Mouse (Mus musculus): ENCODE measurements around the gene Hdac9. TPM values are rescaled to one million over a fixed set of nuclear protein-coding genes. Genes with fewer than 3 reads are reported as not detected.

Hdac9 gene
- polyA plus RNA-seq, 1 experiment from 2014 or later: 4.4 TPM

DNA sequence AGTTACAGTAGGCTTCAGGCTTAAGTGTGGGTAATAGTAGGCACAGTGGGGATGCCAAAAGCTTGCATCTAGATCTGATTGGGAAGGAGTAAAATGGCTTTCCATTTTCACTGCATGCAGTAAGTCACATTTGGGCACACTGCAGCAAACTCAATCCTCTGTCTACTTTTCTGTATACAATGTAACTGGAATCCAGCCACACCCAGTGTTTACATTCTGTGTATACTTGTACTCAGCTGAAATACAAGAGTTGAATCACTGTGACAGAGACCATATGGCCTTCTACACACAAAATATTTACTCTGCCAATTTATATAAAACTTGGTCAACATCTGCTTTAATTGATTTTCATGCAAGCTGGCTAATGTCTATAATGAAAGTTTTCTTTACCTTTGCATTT is 362.1 kb downstream of the Hdac9 start:
- no peak for DNase-seq (ENCODE audit: extremely low spot score, low spot score)
- Histone ChIP-seq H3K4me1 (no peaks in the 10 kb centered on the region), H3K27me3 (ENCODE audit: poor library complexity, severe bottlenecking) (no peaks in the 10 kb centered on the region), H3K36me3 (replicated peaks) (no peaks in the 10 kb centered on the region), H3K27ac (no peak overlapping the region), H3K4me3 (no peak overlapping the region), H3K9me3 (no peaks in the 10 kb centered on the region)

DNA sequence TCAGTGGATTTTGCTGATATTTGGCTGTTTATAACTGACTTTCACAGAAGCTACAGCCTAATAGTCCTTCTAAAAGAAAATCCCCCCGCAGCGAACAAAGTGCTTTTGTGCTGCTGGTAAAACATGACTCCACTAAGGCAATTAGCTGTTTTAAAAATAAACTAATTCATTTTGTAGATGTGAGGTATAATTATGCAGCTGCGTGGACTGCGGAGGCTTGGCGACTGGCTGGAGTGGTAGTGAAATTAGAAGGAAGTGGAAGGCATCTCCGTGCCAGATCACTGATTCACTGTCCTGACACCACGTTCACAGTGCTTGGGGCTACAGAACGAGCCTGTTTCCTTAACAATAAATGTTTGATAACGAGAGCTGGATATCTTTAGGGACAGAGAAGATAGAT is 366.6 kb downstream of the Hdac9 start:
- Histone ChIP-seq H3K36me3 (replicated peaks) (no peaks in the 10 kb centered on the region), H3K4me1 (no peaks in the 10 kb centered on the region), H3K27me3 (ENCODE audit: poor library complexity, severe bottlenecking) (no peaks in the 10 kb centered on the region), H3K9me3 (no peaks in the 10 kb centered on the region), H3K27ac (no peak overlapping the region), H3K4me3 (no peak overlapping the region)
- DNase-seq (ENCODE audit: extremely low spot score, low spot score): no peak
- 78% methylated on average over 9 of the region's 9 CpGs for WGBS

DNA sequence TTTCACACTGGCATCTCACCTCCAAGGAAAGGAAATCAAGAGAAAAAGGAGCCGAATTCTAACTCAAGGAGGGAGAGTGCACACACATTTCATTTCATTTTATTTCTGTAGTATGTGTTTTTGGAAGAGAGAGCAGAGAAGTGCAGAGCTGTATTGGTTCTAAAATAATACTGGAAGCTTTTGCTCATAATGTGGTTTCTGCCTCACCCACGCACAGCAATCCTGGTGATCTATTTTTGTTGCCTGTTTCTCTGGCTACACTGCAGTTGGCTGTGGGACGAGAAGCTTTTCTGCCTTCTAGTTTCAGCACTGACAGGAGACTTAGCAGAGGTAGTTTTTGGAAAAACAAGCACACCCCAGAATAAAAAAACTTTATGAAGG is 387.7 kb downstream of the Hdac9 start:
- DNase-seq (ENCODE audit: extremely low spot score, low spot score): no peak
- H3K9me3 ChIP-seq: no peaks in the 10 kb centered on the region
- WGBS: 36% methylated on average over 3 of the region's 3 CpGs
- H3K27ac ChIP-seq: peak overlapping the region; percentile 81
- H3K36me3 ChIP-seq (replicated peaks): no peaks in the 10 kb centered on the region
- peaks cover 31% of the 10 kb centered on the region for H3K4me1 ChIP-seq
- H3K27me3 ChIP-seq (ENCODE audit: poor library complexity, severe bottlenecking): no peaks in the 10 kb centered on the region
- peak overlapping the region; percentile 44 for H3K4me3 ChIP-seq

DNA sequence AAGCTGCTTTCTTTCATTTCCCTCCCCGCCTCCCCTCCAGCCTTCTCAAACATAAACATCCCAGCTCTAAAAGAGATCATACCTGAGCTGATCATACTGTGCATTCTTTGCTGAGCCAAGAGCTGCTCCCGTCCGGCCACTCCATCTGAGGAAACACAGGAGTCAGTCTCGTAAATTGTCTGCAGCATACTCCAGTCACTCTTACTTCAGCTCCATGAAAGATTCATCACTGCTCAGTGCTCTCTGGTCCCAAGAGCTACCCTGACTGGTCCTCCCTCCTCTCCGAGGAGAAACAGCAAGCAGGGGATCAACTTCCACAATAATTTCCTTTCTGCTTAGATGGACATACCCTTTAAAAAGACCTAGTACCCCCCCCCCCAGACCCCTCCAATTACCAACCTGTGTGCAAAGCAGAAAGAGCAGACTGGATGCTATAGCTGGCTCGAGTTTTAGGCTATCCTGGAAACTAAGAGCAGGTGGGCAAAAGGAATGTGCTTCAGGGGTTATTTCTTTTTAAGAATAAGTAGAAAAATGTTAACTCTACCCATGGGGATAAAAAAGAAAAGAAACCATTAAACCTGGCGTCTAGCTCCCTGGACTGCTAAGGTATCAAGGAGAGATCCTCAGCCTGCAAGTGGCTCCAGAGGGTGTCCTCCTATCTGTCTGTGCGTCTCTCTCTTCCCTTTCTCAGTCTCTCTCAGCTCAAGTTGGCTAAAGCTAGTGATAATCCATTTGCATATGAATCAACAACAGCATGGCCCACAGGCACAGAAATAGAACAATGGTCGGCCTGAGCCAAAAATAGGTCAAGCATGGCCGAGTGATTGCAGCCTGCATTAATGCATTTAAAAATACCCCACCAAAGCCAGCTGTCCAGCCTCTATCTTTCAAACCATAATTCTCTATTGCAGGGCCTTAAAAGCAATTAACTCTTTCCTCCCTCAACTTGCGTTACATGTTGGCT is 388.4 kb downstream of the Hdac9 start:
- Histone ChIP-seq H3K36me3 (replicated peaks) (no peaks in the 10 kb centered on the region), H3K27ac (peak overlapping the region; percentile 81), H3K9me3 (no peaks in the 10 kb centered on the region), H3K4me1 (peaks cover 31% of the 10 kb centered on the region), H3K27me3 (ENCODE audit: poor library complexity, severe bottlenecking) (no peaks in the 10 kb centered on the region), H3K4me3 (peak overlapping the region; percentile 44)
- WGBS: 8% methylated on average over 11 of the region's 11 CpGs
- DNase-seq (ENCODE audit: extremely low spot score, low spot score): peak; percentile 38

- no peaks in the 10 kb centered on the region for H3K36me3 ChIP-seq (replicated peaks)
- peak overlapping the region; percentile 81 for H3K27ac ChIP-seq
- H3K9me3 ChIP-seq: no peaks in the 10 kb centered on the region
- 81% methylated on average over 4 of the region's 4 CpGs for WGBS
- H3K27me3 ChIP-seq (ENCODE audit: poor library complexity, severe bottlenecking): no peaks in the 10 kb centered on the region
- peak overlapping the region; percentile 44 for H3K4me3 ChIP-seq
- H3K4me1 ChIP-seq: peaks cover 31% of the 10 kb centered on the region
- no peak for DNase-seq (ENCODE audit: extremely low spot score, low spot score)
These were observed 389.1 kb downstream of the Hdac9 start for GRCm38 (mm10) chr12:34527761-34528160.

- WGBS: 84% methylated on average over 2 of the region's 2 CpGs
These were observed 395.4 kb downstream of the Hdac9 start for GRCm38 (mm10) chr12:34521468-34521867.

GRCm38 (mm10) chr12:34516769-34517562 is 399.9 kb downstream of the Hdac9 start:
- H3K4me1 ChIP-seq: no peaks in the 10 kb centered on the region
- no peaks in the 10 kb centered on the region for H3K9me3 ChIP-seq
- no peak for DNase-seq (ENCODE audit: extremely low spot score, low spot score)
- 83% methylated on average over 6 of the region's 6 CpGs for WGBS
- H3K27ac ChIP-seq: no peak overlapping the region
- H3K36me3 ChIP-seq (replicated peaks): no peaks in the 10 kb centered on the region
- H3K4me3 ChIP-seq: no peak overlapping the region
- H3K27me3 ChIP-seq (ENCODE audit: poor library complexity, severe bottlenecking): no peaks in the 10 kb centered on the region

More at GRCm38 (mm10) chr12:34521468-34521867, 395.4 kb downstream of the Hdac9 start:
- Histone ChIP-seq H3K4me1 (no peaks in the 10 kb centered on the region), H3K36me3 (replicated peaks) (no peaks in the 10 kb centered on the region), H3K9me3 (no peaks in the 10 kb centered on the region), H3K4me3 (no peak overlapping the region), H3K27me3 (ENCODE audit: poor library complexity, severe bottlenecking) (no peaks in the 10 kb centered on the region), H3K27ac (no peak overlapping the region)
- DNase-seq (ENCODE audit: extremely low spot score, low spot score): no peak

DNA sequence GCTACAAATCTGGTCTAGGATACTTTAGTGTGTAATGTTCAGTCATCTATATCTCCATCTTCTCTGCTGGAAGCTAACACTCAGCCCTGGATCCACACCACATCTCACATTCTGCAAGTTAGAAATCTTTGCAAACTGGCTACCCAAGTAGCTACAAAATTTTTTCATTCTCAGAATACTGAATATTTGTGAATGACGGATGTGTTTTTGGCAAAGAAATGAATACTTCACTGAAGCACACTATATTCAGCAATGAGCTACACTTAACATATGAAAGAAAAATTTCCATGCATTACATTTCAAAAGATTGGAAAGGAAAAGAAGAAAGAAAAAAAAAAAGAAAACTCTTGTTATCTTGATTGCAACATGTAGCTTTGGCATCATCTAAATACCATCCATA is 410.6 kb downstream of the Hdac9 start:
- Histone ChIP-seq H3K9me3 (no peaks in the 10 kb centered on the region), H3K27me3 (ENCODE audit: poor library complexity, severe bottlenecking) (no peaks in the 10 kb centered on the region), H3K4me3 (no peak overlapping the region), H3K36me3 (replicated peaks) (no peaks in the 10 kb centered on the region), H3K27ac (no peak overlapping the region), H3K4me1 (no peaks in the 10 kb centered on the region)
- 98% methylated on average over 1 of the region's 1 CpGs for whole genome bisulfite sequencing
- no peak for DNase-seq (ENCODE audit: extremely low spot score, low spot score)

DNA sequence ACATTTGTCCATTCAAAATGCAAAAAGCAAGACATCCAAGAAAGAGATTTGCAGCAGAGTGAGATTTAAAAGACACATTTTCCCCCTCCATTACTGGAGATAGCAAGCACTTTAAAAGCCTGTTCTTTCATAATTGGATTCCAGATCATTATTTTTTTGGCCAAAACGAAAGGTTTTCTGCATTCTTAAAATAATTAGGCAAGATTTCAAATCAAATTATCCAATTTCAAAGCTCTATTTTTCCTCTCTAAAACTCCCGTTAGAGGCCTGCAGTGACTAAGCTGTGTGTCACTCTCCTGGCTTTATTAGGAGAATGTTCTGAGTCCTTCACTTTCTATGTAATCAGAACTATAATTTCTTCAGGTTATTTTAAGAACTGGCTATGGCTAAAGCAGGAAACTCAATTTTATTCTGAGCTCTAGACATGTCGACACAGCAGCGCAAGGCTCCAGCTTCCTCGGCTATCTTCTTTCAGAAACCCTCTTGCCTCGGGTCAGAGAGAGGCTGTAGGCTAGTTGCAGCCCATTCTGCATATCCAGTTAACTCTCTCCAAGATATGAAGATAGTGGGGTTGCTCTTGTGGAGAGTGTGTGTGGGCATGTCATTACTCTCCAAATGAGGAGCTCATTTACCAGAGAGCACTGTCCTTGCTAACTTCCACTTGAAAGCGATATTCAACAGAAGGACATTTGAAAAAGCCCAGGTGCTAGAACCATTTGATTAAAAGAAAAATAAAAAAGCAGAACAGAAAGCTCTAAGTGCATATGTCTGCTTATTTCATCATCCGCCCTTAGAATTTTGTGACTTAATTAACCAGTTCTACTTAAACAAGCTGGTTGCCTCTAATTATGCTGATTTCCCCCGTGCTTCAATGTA is 417.9 kb downstream of the Hdac9 start:
- Histone ChIP-seq H3K4me1 (0 out of 2 replicates have a peak, but pooled peaks cover 3% of the 10 kb centered on the region), H3K4me3 (no peak overlapping the region), H3K9me3 (no peaks in the 10 kb centered on the region), H3K27me3 (ENCODE audit: poor library complexity, severe bottlenecking) (no peaks in the 10 kb centered on the region), H3K36me3 (replicated peaks) (no peaks in the 10 kb centered on the region), H3K27ac (no peak overlapping the region)
- no peak for DNase-seq (ENCODE audit: extremely low spot score, low spot score)
- 84% methylated on average over 9 of the region's 9 CpGs for WGBS

- H3K4me3 ChIP-seq: no peak overlapping the region
- no peak overlapping the region for H3K27ac ChIP-seq
- no peak for DNase-seq (ENCODE audit: extremely low spot score, low spot score)
- H3K36me3 ChIP-seq (replicated peaks): no peaks in the 10 kb centered on the region
- H3K4me1 ChIP-seq: 0 out of 2 replicates have a peak, but pooled peaks cover 3% of the 10 kb centered on the region
- H3K27me3 ChIP-seq (ENCODE audit: poor library complexity, severe bottlenecking): no peaks in the 10 kb centered on the region
- H3K9me3 ChIP-seq: no peaks in the 10 kb centered on the region
- WGBS: 90% methylated on average over 8 of the region's 8 CpGs
These were observed 418.6 kb downstream of the Hdac9 start for GRCm38 (mm10) chr12:34498331-34498730.

GRCm38 (mm10) chr12:34497702-34498101 is 419.2 kb downstream of the Hdac9 start:
- WGBS: 91% methylated on average over 3 of the region's 3 CpGs
- Histone ChIP-seq H3K27ac (no peak overlapping the region), H3K4me1 (0 out of 2 replicates have a peak, but pooled peaks cover 3% of the 10 kb centered on the region), H3K36me3 (replicated peaks) (no peaks in the 10 kb centered on the region), H3K4me3 (no peak overlapping the region), H3K27me3 (ENCODE audit: poor library complexity, severe bottlenecking) (no peaks in the 10 kb centered on the region), H3K9me3 (no peaks in the 10 kb centered on the region)
- DNase-seq (ENCODE audit: extremely low spot score, low spot score): no peak

DNA sequence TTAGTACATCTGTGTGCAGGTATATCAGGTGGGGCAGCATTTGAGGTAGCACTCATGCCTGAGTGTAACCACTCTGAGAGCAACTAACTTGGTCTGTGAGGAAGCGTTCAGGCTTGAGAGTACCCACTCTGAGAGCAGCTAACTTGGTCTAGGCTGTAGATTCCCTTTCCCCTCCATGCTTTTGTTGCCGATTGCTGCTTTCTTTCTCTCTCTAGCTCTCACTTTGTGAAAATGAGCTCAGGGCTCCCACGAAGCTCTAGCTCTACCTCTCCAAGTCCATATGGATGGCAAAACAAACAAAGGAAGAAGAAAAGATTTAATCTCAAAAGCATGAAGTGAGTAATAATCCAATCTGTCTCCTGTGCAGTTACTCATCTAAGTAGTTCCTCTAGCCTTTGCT is 421.0 kb downstream of the Hdac9 start:
- no peaks in the 10 kb centered on the region for H3K36me3 ChIP-seq (replicated peaks)
- 44% methylated on average over 3 of the region's 3 CpGs for WGBS
- no peaks in the 10 kb centered on the region for H3K27me3 ChIP-seq (ENCODE audit: poor library complexity, severe bottlenecking)
- peak overlapping the region; percentile 23; the same call in 1 of the 2 replicates for H3K4me3 ChIP-seq
- H3K4me1 ChIP-seq: 0 out of 2 replicates have a peak, but pooled peaks cover 3% of the 10 kb centered on the region
- H3K27ac ChIP-seq: no peak overlapping the region
- H3K9me3 ChIP-seq: no peaks in the 10 kb centered on the region
- no peak for DNase-seq (ENCODE audit: extremely low spot score, low spot score)

Data from forebrain, embryonic 10.5 days (tissue).